Mouse (Mus musculus) cortical plate, adult 2 months (tissue): Measurements from ENCODE around the gene Ltb4r2.

Experiments used
- CTCF ChIP-seq: fragments of 200-500 bp; IDR thresholded peaks from 2 replicates; pipeline ENCODE4 v1.5.1; 2011; ENCODE audit warnings: mild to moderate bottlenecking, control low read depth, low read length; ENCODE audit not compliant: insufficient read depth; ENCODE audit errors: extremely low read depth
- POLR2A ChIP-seq: fragments of 200-500 bp; IDR thresholded peaks from 2 replicates; pipeline ENCODE4 v1.6.1; 2011; ENCODE audit warnings: mild to moderate bottlenecking, low read length, control low read depth; ENCODE audit not compliant: insufficient read depth; ENCODE audit errors: extremely low read depth

DNA sequence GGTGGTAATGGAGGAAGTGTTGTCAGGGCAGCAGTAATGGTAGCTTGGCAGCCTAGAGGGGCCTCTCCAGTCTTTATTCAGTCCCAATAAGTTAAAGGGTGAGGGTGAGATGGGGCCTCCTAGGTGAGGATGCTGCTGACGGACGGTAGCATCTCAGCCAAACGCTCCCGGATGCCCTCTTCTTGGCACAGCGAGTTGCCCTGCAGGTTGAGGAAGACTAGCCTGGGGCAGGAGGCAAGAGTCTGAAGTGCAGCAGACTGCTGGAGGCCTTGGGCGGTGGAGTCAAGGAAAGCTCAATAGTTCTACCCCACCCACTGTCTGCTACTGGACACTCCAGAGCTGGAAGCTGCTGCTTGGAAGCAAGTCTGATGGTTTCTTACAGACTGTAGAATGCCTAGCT, 45.0 kb upstream of the Ltb4r2 start:
- TF ChIP-seq POLR2A (no peak), CTCF (no peak)
